Mouse (Mus musculus) kidney, postnatal 36 days (tissue): ENCODE measurements around the gene Vmn2r27.

ENCODE experiments used
- DNase-seq, 2 experiments: peaks; one replicate each; pipeline ENCODE4 v3.0.0; 2021 to 2022; ENCODE audit warnings: mixed read lengths in 2 of 2

Gene Vmn2r27

DNA sequence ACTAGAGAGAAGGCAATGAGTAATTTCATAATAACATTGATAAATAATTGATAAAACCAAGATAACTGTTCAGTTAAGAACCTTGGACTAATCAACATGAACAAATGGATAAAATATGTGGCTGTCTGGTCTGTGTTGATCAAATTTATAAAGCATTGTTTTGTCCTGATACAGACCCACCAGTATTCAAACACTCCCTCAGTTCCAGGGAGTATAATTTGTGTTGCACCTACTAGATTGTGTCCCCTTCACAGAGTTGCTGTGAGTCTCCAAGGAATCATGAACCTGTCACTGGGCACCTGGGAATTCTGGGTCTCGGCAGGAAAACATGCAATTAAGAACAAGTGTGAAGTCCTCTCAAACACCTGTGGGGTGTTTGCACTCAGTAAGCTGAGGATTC, at the start of gene Vmn2r27:
Gene Vmn2r27 (minus strand): TSS at position 101 of the 400 bp plus-strand sequence.
- no peak for DNase-seq

DNA sequence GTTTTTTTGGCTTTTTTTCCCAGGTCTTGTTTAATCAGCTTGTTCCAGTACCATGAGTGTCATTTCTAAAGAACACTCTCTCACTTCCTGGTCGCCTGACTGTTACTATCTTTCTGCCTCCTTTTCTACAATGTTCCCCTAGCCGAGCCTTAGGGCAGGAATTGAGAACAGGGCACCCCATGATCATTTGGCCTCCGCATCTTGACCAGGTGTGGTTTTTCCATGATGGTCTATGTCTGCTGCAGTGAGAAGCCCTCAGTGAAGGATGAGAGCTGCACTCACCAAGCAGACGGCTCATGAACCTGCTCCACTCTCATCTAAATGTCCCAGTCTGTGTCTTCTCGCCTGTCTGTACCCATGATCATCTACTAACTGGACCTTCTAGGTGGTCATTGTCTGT, 46.6 kb upstream of the Vmn2r27 start:
- DNase-seq: no peak

DNA sequence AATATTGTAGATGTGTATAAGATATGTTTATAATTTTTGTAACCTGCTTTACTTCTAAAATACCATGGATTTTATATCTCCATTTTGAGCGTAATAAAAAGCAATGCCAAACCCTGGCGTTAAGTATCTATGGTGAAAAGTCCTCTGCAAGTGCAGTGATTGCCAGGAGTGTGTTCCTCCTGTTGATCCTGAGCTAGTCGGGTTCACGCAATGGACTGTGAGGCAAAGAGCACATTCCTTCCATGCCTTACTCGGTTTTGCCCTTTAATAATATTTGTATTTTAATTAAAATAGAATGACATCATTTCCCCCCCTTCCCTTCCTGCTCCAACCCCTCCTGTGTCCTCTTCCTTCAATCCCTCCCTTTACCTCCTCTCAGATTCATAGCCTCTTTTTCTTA, 46.0 kb upstream of the Vmn2r27 start:
- peak; percentile 48 to 49 for DNase-seq

DNA sequence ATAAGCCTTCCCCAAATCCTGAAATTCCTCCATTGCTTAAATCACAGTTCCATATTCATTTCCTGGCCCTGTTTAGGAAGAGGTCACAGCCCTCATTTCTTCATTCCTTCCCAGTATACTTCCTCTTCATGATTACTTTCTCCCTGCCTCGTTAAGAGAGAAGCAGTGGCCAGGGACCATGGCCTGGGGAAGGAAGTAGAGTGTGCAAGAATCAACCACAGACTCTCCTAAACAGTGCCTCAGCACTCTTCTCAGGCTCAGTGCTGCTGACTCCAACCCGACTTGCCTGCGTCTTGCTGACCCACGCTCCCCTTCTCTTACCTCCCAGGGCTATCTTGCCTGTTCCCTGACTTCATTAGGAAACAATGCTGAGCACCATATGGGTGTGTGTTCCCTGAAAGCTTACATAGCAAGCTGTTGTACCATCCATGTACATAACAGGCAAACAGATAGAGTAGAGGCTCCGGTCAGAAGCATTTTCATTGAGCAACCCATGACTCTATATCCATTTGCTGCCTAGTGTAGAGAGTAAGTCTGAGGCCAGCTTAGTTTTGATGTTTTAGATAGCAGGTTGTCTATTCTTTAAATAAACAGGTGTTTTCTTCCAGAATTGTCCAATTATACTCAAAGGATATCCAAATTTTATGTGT, 41.7 kb upstream of the Vmn2r27 start:
- DNase-seq: no peak

DNA sequence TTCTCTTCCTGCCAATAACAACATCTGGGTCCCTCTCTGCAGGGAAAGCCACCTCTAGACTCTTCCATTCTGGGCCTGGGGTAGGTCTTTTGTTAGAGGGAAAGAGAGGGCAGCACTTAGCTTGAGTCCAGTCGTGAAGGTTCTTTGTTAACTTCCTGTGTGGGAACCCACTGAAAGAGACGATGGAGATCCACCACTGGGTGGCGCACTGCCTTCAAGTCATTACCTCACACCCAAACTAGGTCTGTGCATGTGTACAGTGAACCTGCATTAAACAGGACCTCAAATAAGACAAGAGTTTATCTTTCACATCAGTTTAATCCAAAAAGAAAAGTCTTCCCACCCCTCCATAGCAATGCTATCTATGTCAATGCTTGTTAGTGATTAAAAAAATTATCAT, 31.0 kb upstream of the Vmn2r27 start:
- DNase-seq: peak; percentile 64 to 89

DNA sequence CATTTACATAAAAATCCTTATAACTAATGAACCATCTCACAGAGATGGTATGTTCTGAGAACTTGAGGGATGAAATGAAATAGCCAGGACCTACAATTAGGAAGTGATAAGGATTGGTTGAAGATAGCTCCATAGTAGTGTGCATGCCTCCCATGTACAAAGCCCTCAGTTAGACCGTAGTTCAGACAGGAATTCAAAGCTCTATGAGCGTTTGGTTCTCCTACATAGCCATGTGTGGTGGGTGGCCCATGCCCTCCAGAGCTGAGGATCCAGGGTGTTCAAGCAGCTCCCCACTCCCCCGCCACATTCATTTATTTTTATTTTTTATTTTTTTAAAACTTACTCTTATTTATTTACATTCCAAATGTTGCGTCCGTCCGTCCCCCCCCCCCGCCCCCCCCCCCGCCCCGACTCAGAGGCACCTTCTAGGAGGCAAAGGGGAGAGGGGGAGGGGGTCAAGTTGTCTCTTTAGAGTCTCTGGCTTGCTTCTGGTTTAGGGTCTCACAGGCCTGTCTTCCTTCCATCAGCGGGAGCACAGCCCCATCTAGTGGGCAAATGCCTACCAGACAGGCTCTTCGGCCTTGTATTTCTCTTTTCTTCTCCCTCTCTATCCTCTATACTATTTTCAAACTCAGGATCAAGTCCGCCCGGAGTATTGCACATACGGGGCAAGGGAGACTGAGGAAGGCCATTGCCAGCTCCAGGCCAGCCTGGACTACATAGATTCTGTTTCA, 28.7 kb upstream of the Vmn2r27 start:
- peak; percentile 38 to 76 for DNase-seq

DNA sequence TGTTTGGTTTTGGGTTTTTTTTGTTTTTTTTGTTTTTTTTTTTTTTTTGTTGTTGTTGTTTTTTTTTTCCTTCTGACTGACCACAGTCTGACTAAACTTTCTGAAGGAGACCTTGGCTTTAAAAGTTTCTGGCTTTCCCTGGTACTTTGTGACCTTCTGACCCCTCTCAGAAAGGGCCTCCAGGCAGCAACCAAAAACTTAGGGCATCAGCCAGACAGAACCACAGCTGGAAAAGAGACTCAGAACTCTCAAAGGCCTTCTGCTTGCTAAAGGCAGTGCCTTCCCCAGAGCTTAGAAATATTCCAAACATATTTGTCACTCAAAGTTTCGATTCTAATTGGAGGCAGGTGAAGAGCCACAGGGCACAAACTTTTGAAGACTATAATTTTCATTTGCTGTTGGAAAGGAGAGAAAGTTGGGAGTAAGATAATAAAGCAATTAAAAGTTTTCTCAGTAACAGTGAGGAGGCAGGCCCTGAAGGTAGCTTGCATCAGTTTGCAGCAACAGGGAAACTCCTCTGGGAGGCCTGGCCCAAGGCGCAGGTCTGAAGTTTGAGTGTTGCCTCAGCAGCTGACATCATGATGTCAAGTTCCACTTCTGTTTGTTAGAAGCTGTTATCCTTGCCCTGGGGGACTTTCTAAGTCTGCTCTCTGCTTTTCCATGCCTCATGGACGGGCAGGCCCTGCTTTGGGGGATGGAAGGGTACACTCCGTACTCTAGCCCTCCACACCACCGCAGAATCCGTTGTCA, 24.2 kb upstream of the Vmn2r27 start:
- DNase-seq: no peak

DNA sequence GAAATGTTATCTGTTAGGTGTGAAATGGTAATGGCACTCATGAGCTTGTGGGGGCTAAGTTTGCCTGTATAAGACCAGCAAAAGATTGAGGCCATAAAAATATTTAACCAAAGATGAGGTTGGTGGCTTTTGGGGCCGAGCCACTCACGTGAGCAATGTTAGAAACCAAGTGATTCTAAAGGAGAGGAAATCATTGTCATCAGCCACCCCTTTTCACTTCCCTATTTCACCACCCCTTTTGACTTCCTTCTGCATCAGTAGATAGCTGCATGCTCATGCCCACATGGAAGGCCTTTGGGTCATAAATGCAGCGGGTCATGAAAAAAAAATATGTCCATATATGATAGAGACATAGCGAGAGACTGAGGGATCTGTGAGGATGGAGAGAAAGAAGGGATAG, 29.5 kb downstream of the Vmn2r27 start:
- DNase-seq: no peak

DNA sequence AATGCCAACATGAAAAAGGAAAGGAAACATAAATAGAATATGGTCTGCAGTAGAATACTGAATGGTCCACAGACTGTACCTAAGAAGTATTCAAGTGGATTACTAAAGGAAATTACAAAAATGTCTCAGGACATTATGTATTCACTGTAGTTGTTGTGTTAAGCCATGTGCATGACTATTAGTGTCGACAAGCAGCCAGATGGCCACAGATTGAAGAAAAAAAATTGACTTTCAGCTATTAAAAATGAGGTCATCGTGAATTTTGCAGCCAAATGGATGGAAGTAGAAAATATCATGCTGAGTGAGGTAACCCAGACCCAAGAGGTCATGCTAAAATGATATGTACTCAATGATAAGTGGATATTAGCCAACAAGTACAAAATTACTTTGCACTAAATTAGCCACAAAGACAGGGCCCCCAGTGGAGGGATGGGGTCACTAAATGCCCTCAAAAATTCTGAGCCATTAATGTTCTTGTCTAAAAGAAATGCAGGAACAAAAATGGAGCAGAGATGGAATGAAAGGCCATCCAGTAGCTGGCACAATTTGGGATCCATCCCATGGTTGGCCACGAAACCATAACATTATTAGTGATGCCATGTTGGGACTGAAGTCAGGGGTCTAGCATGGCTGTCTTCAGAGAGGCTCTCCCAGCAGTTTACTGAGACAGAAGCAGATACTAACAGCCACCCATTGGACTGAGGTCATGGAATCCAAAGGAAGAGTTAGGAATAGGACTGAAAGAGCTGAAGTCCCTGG, 63.0 kb downstream of the Vmn2r27 start:
- DNase-seq: no peak

DNA sequence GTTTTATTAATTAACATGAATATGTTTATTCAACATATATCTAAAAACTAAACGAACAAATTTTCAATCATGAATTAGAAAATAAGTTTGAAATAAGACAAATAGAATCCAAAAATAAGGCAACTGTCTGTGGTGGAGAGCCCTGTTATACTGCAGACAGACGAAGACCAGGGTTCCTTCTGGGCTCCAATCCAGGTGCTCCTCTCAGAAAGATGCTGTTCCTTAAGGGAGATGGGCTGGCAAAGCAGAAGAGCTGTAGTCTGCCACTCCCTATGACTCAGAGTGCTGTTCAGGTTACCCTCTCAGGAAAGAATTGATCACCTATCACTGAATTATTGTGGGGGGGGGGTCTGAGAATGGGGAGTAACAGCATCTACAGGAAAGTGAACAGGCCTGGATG, 65.1 kb downstream of the Vmn2r27 start:
- DNase-seq: no peak

DNA sequence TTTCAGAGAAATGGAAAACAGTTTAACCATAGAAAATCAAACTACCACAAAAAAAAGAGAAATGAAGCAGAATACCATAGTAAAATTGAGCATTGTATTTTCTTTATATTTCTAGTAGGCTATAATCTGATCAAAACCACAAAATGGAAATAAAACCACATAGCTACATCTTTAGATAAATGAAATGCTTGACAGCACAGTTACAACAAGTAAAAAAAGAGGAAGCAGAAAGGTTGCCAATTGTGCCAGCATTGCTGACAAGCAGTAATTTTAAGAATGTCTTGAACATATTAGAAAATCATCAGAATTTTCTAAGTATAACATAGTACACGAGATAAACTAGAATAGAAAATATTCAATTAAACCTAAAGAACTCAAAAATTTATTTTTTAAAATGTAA, 81.8 kb downstream of the Vmn2r27 start:
- no peak for DNase-seq
